Mouse (Mus musculus) ES-Bruce4 (cell line): ENCODE measurements around the gene Uxs1. TPM values are rescaled to one million over a fixed set of nuclear protein-coding genes. Genes with fewer than 3 reads are reported as not detected.

Source experiments
- H3K27ac ChIP-seq: 2 replicates; pipeline ENCODE4 v1.5.1; 2012; ENCODE audit warnings: low read length, inconsistent platforms; ENCODE audit not compliant: insufficient read depth
- H3K27me3 ChIP-seq: 2 replicates; pipeline ENCODE4 v1.6.1; 2012; ENCODE audit warnings: mild to moderate bottlenecking, low read length, inconsistent platforms; ENCODE audit not compliant: control insufficient read depth, poor library complexity, insufficient read depth, severe bottlenecking
- H3K36me3 ChIP-seq: 2 replicates; pipeline ENCODE4 v1.6.1; 2012; ENCODE audit warnings: inconsistent platforms, mild to moderate bottlenecking, low read length, moderate library complexity; ENCODE audit not compliant: control insufficient read depth, poor library complexity, insufficient read depth, severe bottlenecking
- H3K4me1 ChIP-seq: one replicate; pipeline ENCODE4 v1.8.1; 2011; ENCODE audit warnings: low read length; ENCODE audit not compliant: control insufficient read depth, insufficient read depth
- H3K4me3 ChIP-seq: 2 replicates; pipeline ENCODE4 v1.5.1; 2011; ENCODE audit warnings: low read depth, mild to moderate bottlenecking, low read length
- H3K9ac ChIP-seq: 2 replicates; pipeline ENCODE4 v1.6.1; 2012; ENCODE audit warnings: low read depth, mild to moderate bottlenecking, inconsistent platforms; ENCODE audit not compliant: poor library complexity, severe bottlenecking
- H3K9me3 ChIP-seq: replicated peaks from 2 replicates; pipeline ENCODE4 v1.6.1; 2012; ENCODE audit warnings: mild to moderate bottlenecking, low read length, inconsistent platforms; ENCODE audit not compliant: control insufficient read depth, poor library complexity, insufficient read depth, severe bottlenecking
- CTCF ChIP-seq: IDR thresholded peaks from one replicate; pipeline ENCODE4 v1.8.1; 2011; ENCODE audit warnings: low read depth, low read length
- EP300 ChIP-seq: IDR thresholded peaks from 2 replicates; pipeline ENCODE4 v1.6.1; 2011; ENCODE audit warnings: low read depth, low read length; ENCODE audit not compliant: insufficient read depth
- POLR2A ChIP-seq: IDR thresholded peaks from one replicate; pipeline ENCODE4 v1.8.1; 2011; ENCODE audit warnings: low read length; ENCODE audit not compliant: insufficient read depth
- polyA plus RNA-seq: library from polyadenylated mRNA; stranded (reverse); fragments of >200 nt; gene quantifications from 2 replicates; pipeline ENCODE4 v1.2.4, GENCODE M21; 2011; ENCODE audit warnings: low read depth; ENCODE audit not compliant: missing spikeins, insufficient read depth, insufficient read length

The Uxs1 gene
- polyA plus RNA-seq, 1 experiment, result 24.4 TPM

- H3K4me3 ChIP-seq, result no peak overlapping the region
- no peak overlapping the region for H3K27ac ChIP-seq
- TF ChIP-seq CTCF, result no peak
- no peak for TF ChIP-seq POLR2A
- no peak for TF ChIP-seq EP300
- no peaks in the 10 kb centered on the region for H3K27me3 ChIP-seq
- H3K9ac ChIP-seq, result no peak overlapping the region
- no peaks in the 10 kb centered on the region for H3K9me3 ChIP-seq
- no peaks in the 10 kb centered on the region for H3K36me3 ChIP-seq
- no peaks in the 10 kb centered on the region for H3K4me1 ChIP-seq
These were observed 8.5 kb downstream of the Uxs1 start for GRCm38 (mm10) chr1:43819091-43819490.

GRCm38 (mm10) chr1:43818356-43818755 is 9.2 kb downstream of the Uxs1 start:
- no peak for TF ChIP-seq EP300
- H3K36me3 ChIP-seq, result no peaks in the 10 kb centered on the region

GRCm38 (mm10) chr1:43811764-43812163 is 15.8 kb downstream of the Uxs1 start:
- Histone ChIP-seq H3K9me3 (no peaks in the 10 kb centered on the region; the same call in 1 of the 2 replicates), H3K4me1 (no peaks in the 10 kb centered on the region), H3K27ac (no peak overlapping the region), H3K36me3 (no peaks in the 10 kb centered on the region), H3K9ac (no peak overlapping the region), H3K4me3 (no peak overlapping the region), H3K27me3 (no peaks in the 10 kb centered on the region)
- TF ChIP-seq POLR2A (no peak), EP300 (no peak), CTCF (no peak)

More at GRCm38 (mm10) chr1:43818356-43818755, 9.2 kb downstream of the Uxs1 start:
- Histone ChIP-seq H3K4me3 (no peak overlapping the region), H3K27me3 (no peaks in the 10 kb centered on the region), H3K27ac (no peak overlapping the region), H3K9ac (no peak overlapping the region), H3K9me3 (no peaks in the 10 kb centered on the region), H3K4me1 (no peaks in the 10 kb centered on the region)

- H3K9me3 ChIP-seq, result no peaks in the 10 kb centered on the region; the same call in 1 of the 2 replicates
- H3K9ac ChIP-seq, result no peak overlapping the region
- TF ChIP-seq CTCF, result no peak
- no peak for TF ChIP-seq POLR2A
- no peak for TF ChIP-seq EP300
These were observed 16.5 kb downstream of the Uxs1 start for GRCm38 (mm10) chr1:43811055-43811454.

GRCm38 (mm10) chr1:43809351-43809750 is 18.2 kb downstream of the Uxs1 start:
- TF ChIP-seq EP300 (no peak), CTCF (no peak), POLR2A (no peak)
- H3K9ac ChIP-seq, result no peak overlapping the region
- H3K27ac ChIP-seq, result no peak overlapping the region
- no peaks in the 10 kb centered on the region for H3K4me1 ChIP-seq
- no peaks in the 10 kb centered on the region; the same call in 1 of the 2 replicates for H3K9me3 ChIP-seq
- H3K27me3 ChIP-seq, result no peaks in the 10 kb centered on the region
- no peak overlapping the region for H3K4me3 ChIP-seq
- H3K36me3 ChIP-seq, result no peaks in the 10 kb centered on the region

More at GRCm38 (mm10) chr1:43811055-43811454, 16.5 kb downstream of the Uxs1 start:
- Histone ChIP-seq H3K27me3 (no peaks in the 10 kb centered on the region), H3K4me1 (no peaks in the 10 kb centered on the region), H3K36me3 (no peaks in the 10 kb centered on the region), H3K4me3 (no peak overlapping the region), H3K27ac (no peak overlapping the region)

GRCm38 (mm10) chr1:43803906-43804474 is 23.6 kb downstream of the Uxs1 start:
- Histone ChIP-seq H3K4me3 (no peak overlapping the region), H3K27me3 (no peaks in the 10 kb centered on the region)

More at GRCm38 (mm10) chr1:43803906-43804474, 23.6 kb downstream of the Uxs1 start:
- Histone ChIP-seq H3K4me1 (no peaks in the 10 kb centered on the region), H3K9ac (no peak overlapping the region), H3K36me3 (no peaks in the 10 kb centered on the region; the same call in 1 of the 2 replicates), H3K9me3 (no peaks in the 10 kb centered on the region), H3K27ac (no peak overlapping the region)
- TF ChIP-seq EP300 (no peak), CTCF (no peak), POLR2A (no peak)
